Mouse (Mus musculus) CH12F3 (cell line): ENCODE data around the gene Pja2.
"Not testable (repeated sequence)": the region's sequence is repeated elsewhere in the genome, so short reads cannot be mapped to it uniquely, and the experiment has no call there.

Experiments
- in situ Hi-C: fragments of 300-500 bp; cut with MboI; formaldehyde crosslinking; loops from 2 replicates; pipeline ENCODE4 v1.14.3; 2020; ENCODE audit warnings: low sequenced_read_pairs

The Pja2 gene

GRCm38 (mm10) chr17:64286836-64287235 is 44.9 kb downstream of the Pja2 start:
- in situ Hi-C loops: no loop called here

GRCm38 (mm10) chr17:64281368-64281767 is 50.3 kb downstream of the Pja2 start:
- in situ Hi-C loops: not testable (repeated sequence)

- in situ Hi-C loops: no loop called here
Observed at GRCm38 (mm10) chr17:64277649-64278212, 54.0 kb downstream of the Pja2 start.

GRCm38 (mm10) chr17:64276666-64277065 is 55.0 kb downstream of the Pja2 start:
- in situ Hi-C loops: no loop called here

GRCm38 (mm10) chr17:64275188-64275587 is 56.5 kb downstream of the Pja2 start:
- in situ Hi-C loops: no loop called here

- in situ Hi-C loops: no loop called here
Observed at GRCm38 (mm10) chr17:64274341-64275105, 57.2 kb downstream of the Pja2 start.

- in situ Hi-C loops: no loop called here
Observed at GRCm38 (mm10) chr17:64260571-64260970, 71.1 kb downstream of the Pja2 start.

GRCm38 (mm10) chr17:64248246-64248645 is 83.5 kb downstream of the Pja2 start:
- in situ Hi-C loops: no loop called here

GRCm38 (mm10) chr17:64242898-64243297 is 88.8 kb downstream of the Pja2 start:
- in situ Hi-C loops: no loop called here

GRCm38 (mm10) chr17:64242310-64242859 is 89.3 kb downstream of the Pja2 start:
- in situ Hi-C loops: no loop called here

GRCm38 (mm10) chr17:64241544-64242292 is 90.0 kb downstream of the Pja2 start:
- in situ Hi-C loops: no loop called here

- in situ Hi-C loops: no loop called here
Observed at GRCm38 (mm10) chr17:64232134-64232533, 99.6 kb downstream of the Pja2 start.

- in situ Hi-C loops: not testable (repeated sequence)
Observed at GRCm38 (mm10) chr17:64231637-64232036, 100.1 kb downstream of the Pja2 start.

- in situ Hi-C loops: no loop called here
Observed at GRCm38 (mm10) chr17:64231172-64231571, 100.5 kb downstream of the Pja2 start.
